Mouse (Mus musculus) MEL (cell line): ENCODE data around the gene Dapp1. TPM values are rescaled to one million over a fixed set of nuclear protein-coding genes. Genes with fewer than 3 reads are reported as not detected.

Experiments used
- DNase-seq: peaks from one replicate; pipeline ENCODE4 v3.0.0; 2011; ENCODE audit warnings: low read depth, low spot score
- H3K27ac ChIP-seq: 2 replicates; pipeline ENCODE4 v1.5.1; 2012; ENCODE audit warnings: low read depth, mild to moderate bottlenecking, control low read depth, low read length, moderate library complexity; ENCODE audit not compliant: control insufficient read depth
- H3K27me3 ChIP-seq, 2 experiments: fragments of 150-350 bp in 1 of 2; sonication (generic) in 1 of 2; 2 replicates each; pipeline ENCODE4 v1.6.1; 2012; ENCODE audit warnings: low read length in 2 of 2, mild to moderate bottlenecking in 2 of 2, improper control_type of control experiment in 1 of 2, moderate library complexity in 1 of 2; ENCODE audit not compliant: insufficient read depth in 2 of 2, control insufficient read depth in 1 of 2
- H3K36me3 ChIP-seq, 2 experiments: 2 replicates each; pipeline ENCODE4 v1.6.1; 2012 to 2014; ENCODE audit warnings: low read length in 2 of 2, improper control_type of control experiment in 1 of 2, inconsistent platforms in 1 of 2, mild to moderate bottlenecking in 1 of 2; ENCODE audit not compliant: insufficient read depth in 2 of 2, control insufficient read depth in 1 of 2
- H3K4me1 ChIP-seq, 2 experiments: fragments of 150-350 bp in 1 of 2; sonication (generic) in 1 of 2; 2 replicates each; pipeline ENCODE4 v1.6.1; 2012; ENCODE audit warnings: low read length in 2 of 2, improper control_type of control experiment in 1 of 2, mild to moderate bottlenecking in 1 of 2; ENCODE audit not compliant: insufficient read depth in 2 of 2, control insufficient read depth in 1 of 2
- H3K4me3 ChIP-seq, 2 experiments: fragments of 150-350 bp in 1 of 2; sonication (generic) in 1 of 2; 2 replicates each; pipeline ENCODE4 v1.5.1; 2012; ENCODE audit warnings: low read depth in 2 of 2, low read length in 2 of 2, mild to moderate bottlenecking in 2 of 2, moderate library complexity in 2 of 2, control low read depth in 1 of 2, improper control_type of control experiment in 1 of 2; ENCODE audit not compliant: control insufficient read depth in 1 of 2, insufficient read depth in 1 of 2
- H3K79me2 ChIP-seq: 2 replicates; pipeline ENCODE4 v1.6.1; 2012; ENCODE audit warnings: mild to moderate bottlenecking, low read length, moderate library complexity; ENCODE audit not compliant: control insufficient read depth, poor library complexity, insufficient read depth
- H3K9ac ChIP-seq: 2 replicates; pipeline ENCODE4 v1.6.1; 2012; ENCODE audit warnings: low read depth, mild to moderate bottlenecking, control low read depth, low read length, moderate library complexity; ENCODE audit not compliant: control insufficient read depth, poor library complexity, severe bottlenecking
- H3K9me3 ChIP-seq: fragments of 150-350 bp; sonication (generic); replicated peaks from 2 replicates; pipeline ENCODE4 v1.6.1; 2012; ENCODE audit warnings: mild to moderate bottlenecking, low read length, improper control_type of control experiment, moderate library complexity; ENCODE audit not compliant: insufficient read depth
- CHD2 ChIP-seq: IDR thresholded peaks from 2 replicates; pipeline ENCODE4 v1.6.1; 2011; ENCODE audit warnings: low read length, improper control_type of control experiment
- CTCF ChIP-seq, 3 experiments: IDR thresholded peaks in 2 of 3; conservative IDR thresholded peaks in 1 of 3; 2 replicates each; pipeline ENCODE4 v1.5.1; 2011 to 2012; ENCODE audit warnings: low read length in 3 of 3, low read depth in 2 of 3, mild to moderate bottlenecking in 2 of 3, improper control_type of control experiment in 1 of 3, inconsistent platforms in 1 of 3, mixed read lengths in 1 of 3, moderate library complexity in 1 of 3; ENCODE audit not compliant: control insufficient read depth in 1 of 3, insufficient read depth in 1 of 3, poor library complexity in 1 of 3, severe bottlenecking in 1 of 3
- E2F4 ChIP-seq: IDR thresholded peaks from 2 replicates; pipeline ENCODE4 v1.6.1; 2011; ENCODE audit warnings: low read depth, low read length, improper control_type of control experiment, borderline replicate concordance
- ELF1 ChIP-seq: IDR thresholded peaks from 2 replicates; pipeline ENCODE4 v1.6.1; 2014; ENCODE audit warnings: low read depth, mild to moderate bottlenecking, inconsistent platforms, low read length, improper control_type of control experiment, moderate library complexity
- EP300 ChIP-seq, 2 experiments: IDR thresholded peaks; 2 replicates each; pipeline ENCODE4 v1.6.1; 2011; ENCODE audit warnings: improper control_type of control experiment in 2 of 2, low read length in 2 of 2, low read depth in 1 of 2, mild to moderate bottlenecking in 1 of 2
- ETS1 ChIP-seq: IDR thresholded peaks from 2 replicates; pipeline ENCODE4 v1.6.1; 2012; ENCODE audit warnings: low read depth, mild to moderate bottlenecking, inconsistent platforms, low read length, improper control_type of control experiment, moderate library complexity
- HCFC1 ChIP-seq: IDR thresholded peaks from 2 replicates; pipeline ENCODE4 v1.6.1; 2012; ENCODE audit warnings: low read depth, mild to moderate bottlenecking, inconsistent platforms, low read length, improper control_type of control experiment, moderate library complexity
- MAFK ChIP-seq: IDR thresholded peaks from 2 replicates; pipeline ENCODE4 v1.6.1; 2011; ENCODE audit warnings: low read depth, mild to moderate bottlenecking, low read length, improper control_type of control experiment, borderline replicate concordance
- MAX ChIP-seq: IDR thresholded peaks from 2 replicates; pipeline ENCODE4 v1.6.1; 2011; ENCODE audit warnings: low read length, improper control_type of control experiment
- MXI1 ChIP-seq: IDR thresholded peaks from 2 replicates; pipeline ENCODE4 v1.6.1; 2011; ENCODE audit warnings: mild to moderate bottlenecking, low read depth, low read length, improper control_type of control experiment
- MYC ChIP-seq: IDR thresholded peaks from 2 replicates; pipeline ENCODE4 v1.6.1; 2011; ENCODE audit warnings: low read depth, mild to moderate bottlenecking, low read length, improper control_type of control experiment, moderate library complexity
- NRF1 ChIP-seq: IDR thresholded peaks from 2 replicates; pipeline ENCODE4 v1.6.1; 2014; ENCODE audit warnings: low read depth, mild to moderate bottlenecking, inconsistent platforms, low read length, improper control_type of control experiment, moderate library complexity; ENCODE audit not compliant: poor library complexity, insufficient read depth, severe bottlenecking
- POLR2A ChIP-seq, 2 experiments: IDR thresholded peaks; 2 replicates each; pipeline ENCODE4 v1.6.1; 2011 to 2012; ENCODE audit warnings: low read length in 2 of 2, mild to moderate bottlenecking in 2 of 2, control low read depth in 1 of 2, improper control_type of control experiment in 1 of 2, low read depth in 1 of 2, moderate library complexity in 1 of 2; ENCODE audit not compliant: control insufficient read depth in 1 of 2, insufficient read depth in 1 of 2, poor library complexity in 1 of 2
- POLR2AphosphoS2 ChIP-seq: IDR thresholded peaks from 2 replicates; pipeline ENCODE4 v1.6.1; 2011; ENCODE audit warnings: low read length, improper control_type of control experiment
- RCOR1 ChIP-seq: IDR thresholded peaks from 2 replicates; pipeline ENCODE4 v1.6.1; 2012; ENCODE audit warnings: low read depth, mild to moderate bottlenecking, inconsistent platforms, low read length, improper control_type of control experiment
- SIN3A ChIP-seq: IDR thresholded peaks from 2 replicates; pipeline ENCODE4 v1.6.1; 2012; ENCODE audit warnings: low read length, improper control_type of control experiment, inconsistent platforms
- SMC3 ChIP-seq: IDR thresholded peaks from 2 replicates; pipeline ENCODE4 v1.6.1; 2011; ENCODE audit warnings: low read depth, low read length, improper control_type of control experiment
- TAL1 ChIP-seq: IDR thresholded peaks from 2 replicates; pipeline ENCODE4 v1.6.1; 2012; ENCODE audit warnings: mild to moderate bottlenecking, inconsistent platforms, low read length, moderate library complexity, mixed read lengths
- TBP ChIP-seq: IDR thresholded peaks from 2 replicates; pipeline ENCODE4 v1.8.0; 2011; ENCODE audit warnings: low read depth, low read length, improper control_type of control experiment
- TCF12 ChIP-seq: IDR thresholded peaks from 2 replicates; pipeline ENCODE4 v1.6.1; 2014; ENCODE audit warnings: low read depth, mild to moderate bottlenecking, inconsistent platforms, low read length, improper control_type of control experiment, moderate library complexity
- UBTF ChIP-seq: IDR thresholded peaks from 2 replicates; pipeline ENCODE4 v1.6.1; 2012; ENCODE audit warnings: low read depth, mild to moderate bottlenecking, inconsistent platforms, low read length, improper control_type of control experiment, moderate library complexity, borderline replicate concordance; ENCODE audit not compliant: insufficient read depth
- USF1 ChIP-seq: IDR thresholded peaks from 2 replicates; pipeline ENCODE4 v1.6.1; 2014; ENCODE audit warnings: low read depth, mild to moderate bottlenecking, inconsistent platforms, low read length, improper control_type of control experiment, moderate library complexity
- USF2 ChIP-seq, 2 experiments: IDR thresholded peaks; 2 replicates each; pipeline ENCODE4 v1.6.1; 2011 to 2012; ENCODE audit warnings: improper control_type of control experiment in 2 of 2, low read length in 2 of 2, borderline replicate concordance in 1 of 2, inconsistent platforms in 1 of 2, low read depth in 1 of 2, mild to moderate bottlenecking in 1 of 2; ENCODE audit not compliant: insufficient read depth in 1 of 2
- ZC3H11A ChIP-seq: IDR thresholded peaks from 2 replicates; pipeline ENCODE4 v1.6.1; 2012; ENCODE audit warnings: low read depth, mild to moderate bottlenecking, inconsistent platforms, low read length, improper control_type of control experiment
- ZKSCAN1 ChIP-seq: IDR thresholded peaks from 2 replicates; pipeline ENCODE4 v1.6.1; 2012; ENCODE audit warnings: low read depth, mild to moderate bottlenecking, inconsistent platforms, low read length, improper control_type of control experiment, moderate library complexity
- ZNF384 ChIP-seq: IDR thresholded peaks from 2 replicates; pipeline ENCODE4 v1.6.1; 2012; ENCODE audit warnings: low read depth, mild to moderate bottlenecking, inconsistent platforms, low read length, improper control_type of control experiment
- polyA plus RNA-seq, 2 experiments: library from polyadenylated mRNA; stranded (reverse) in 1 of 2; unstranded in 1 of 2; fragments of >175 nt in 1 of 2; fragments of >200 nt in 1 of 2; gene quantifications; 2 replicates each; pipeline versions ENCODE4 v1.2.1 to v1.2.4; 2012; ENCODE audit warnings: low replicate concordance in 2 of 2, low read depth in 1 of 2; ENCODE audit not compliant: insufficient read length in 2 of 2, insufficient read depth in 1 of 2, missing spikeins in 1 of 2
- total RNA-seq: library from RNA; depleted of rRNA; stranded (reverse); fragments of 300-350 nt; gene quantifications from 2 replicates; pipeline ENCODE4 v1.2.3, GENCODE M21; 2012

Gene Dapp1
- total and polyA plus RNA-seq, 3 experiments, result 45.7 to 91.5 (median 67.3) TPM

DNA sequence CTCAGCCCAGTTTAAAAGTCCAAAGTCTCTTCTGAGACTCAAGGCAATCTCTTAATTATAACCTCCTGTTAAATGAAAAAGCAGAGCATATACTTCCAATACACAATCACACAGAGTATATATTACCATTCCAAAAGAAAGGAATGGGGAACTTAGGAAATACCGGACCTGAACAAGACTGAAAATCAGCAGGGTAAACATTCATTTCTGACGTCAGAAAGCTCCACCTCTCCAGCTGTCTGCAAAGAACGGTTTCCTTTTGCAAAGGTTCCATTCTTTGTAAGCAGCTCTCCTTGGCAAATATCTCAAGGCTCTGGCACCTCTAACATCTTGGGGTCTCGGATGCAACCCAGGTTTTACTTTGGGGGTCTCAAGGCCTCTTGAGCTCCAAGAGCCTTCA, 31.0 kb upstream of the Dapp1 start:
- no peaks in the 10 kb centered on the region for H3K79me2 ChIP-seq
- no peaks in the 10 kb centered on the region for H3K9me3 ChIP-seq
- no peak overlapping the region for H3K27ac ChIP-seq
- no peak overlapping the region for H3K4me3 ChIP-seq
- H3K4me1 ChIP-seq, result peaks cover 5 to 7% of the 10 kb centered on the region in 2 experiments
- DNase-seq, result no peak
- H3K36me3 ChIP-seq, result peaks cover 0 to 3% of the 10 kb centered on the region in 2 experiments; a peak in 2 of 4 replicates
- H3K9ac ChIP-seq, result no peak overlapping the region
- no peaks in the 10 kb centered on the region for H3K27me3 ChIP-seq
- TF ChIP-seq SMC3 (no peak), MYC (no peak), NRF1 (no peak), EP300 (IDR thresholded peaks at IDR 0.05; ENCODE audit: low read depth in 1 of 2, low read length in 2 of 2) (no peak), MAX (no peak), TBP (no peak), CHD2 (no peak), TCF12 (no peak), SIN3A (no peak), TAL1 (no peak), ELF1 (no peak), UBTF (no peak), ZKSCAN1 (no peak), ETS1 (no peak), E2F4 (no peak)

DNA sequence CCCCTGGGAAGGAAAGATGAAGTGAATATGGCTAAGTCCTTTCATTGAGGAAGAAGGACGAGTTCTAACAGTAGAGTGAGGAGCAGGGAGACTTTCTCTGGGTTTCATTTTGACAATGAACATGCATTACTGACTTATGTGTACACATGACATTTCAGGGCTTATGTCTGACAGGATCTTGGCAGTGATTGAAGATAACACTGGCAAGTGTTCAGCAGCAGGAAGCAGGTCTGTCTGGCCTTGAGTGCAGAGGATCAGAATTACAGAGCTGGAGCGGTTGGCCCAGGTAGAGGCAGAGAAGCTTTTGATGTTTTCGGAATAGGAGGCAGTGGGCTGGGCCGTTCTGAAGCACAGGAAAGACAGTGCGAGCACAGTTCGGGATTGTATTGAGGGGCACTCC, 26.8 kb upstream of the Dapp1 start:
- H3K9ac ChIP-seq, result no peak overlapping the region
- no peak overlapping the region for H3K27ac ChIP-seq
- TF ChIP-seq MXI1 (no peak), USF2 (IDR thresholded peaks at IDR 0.05; ENCODE audit: borderline replicate concordance in 1 of 2, insufficient read depth in 1 of 2, low read depth in 1 of 2, low read length in 2 of 2) (no peak), RCOR1 (no peak), ETS1 (no peak), MAFK (no peak), USF1 (no peak), ZNF384 (no peak), UBTF (no peak), ZC3H11A (no peak), MAX (no peak), POLR2A (IDR thresholded peaks at IDR 0.05; ENCODE audit: control insufficient read depth in 1 of 2, insufficient read depth in 1 of 2, low read depth in 1 of 2, low read length in 2 of 2, poor library complexity in 1 of 2) (no peak), MYC (no peak), CTCF (IDR thresholded peaks at IDR 0.05 in 2 of 3, conservative IDR thresholded peaks at IDR 0.05 in 1 of 3; ENCODE audit: control insufficient read depth in 1 of 3, insufficient read depth in 1 of 3, low read depth in 2 of 3, low read length in 3 of 3, poor library complexity in 1 of 3, severe bottlenecking in 1 of 3) (no peak), EP300 (IDR thresholded peaks at IDR 0.05; ENCODE audit: low read depth in 1 of 2, low read length in 2 of 2) (no peak), NRF1 (no peak), TBP (no peak), HCFC1 (no peak), POLR2AphosphoS2 (no peak)

More for the DNA sequence above, 26.8 kb upstream of the Dapp1 start:
- H3K27me3 ChIP-seq, result no peaks in the 10 kb centered on the region
- H3K36me3 ChIP-seq, result no peaks in the 10 kb centered on the region
- no peaks in the 10 kb centered on the region for H3K79me2 ChIP-seq
- no peak overlapping the region for H3K4me3 ChIP-seq
- no peak for DNase-seq
- no peaks in the 10 kb centered on the region for H3K9me3 ChIP-seq
- H3K4me1 ChIP-seq, result no peaks in the 10 kb centered on the region
